Mouse (Mus musculus): ENCODE results near the gene Crip1.

Crip1 gene

GRCm38 (mm10) chr12:113148381-113149035 is 2.4 kb downstream of the Crip1 start:
- peak; percentile 76 to 85 for DNase-seq

GRCm38 (mm10) chr12:113149341-113149740 is 3.2 kb downstream of the Crip1 start:
- peak; percentile 59 to 77 for DNase-seq

- DNase-seq: peak in 1 of 2 experiments; percentile 35
Measured at GRCm38 (mm10) chr12:113149896-113150295, 3.8 kb downstream of the Crip1 start.

- DNase-seq: no peak
Measured at GRCm38 (mm10) chr12:113150591-113150990, 4.5 kb downstream of the Crip1 start.

GRCm38 (mm10) chr12:113151046-113151445 is 4.9 kb downstream of the Crip1 start:
- peak in 1 of 2 experiments; percentile 29 for DNase-seq

GRCm38 (mm10) chr12:113151661-113152271 is 5.7 kb downstream of the Crip1 start:
- DNase-seq: peak; percentile 72 to 74

- DNase-seq: peak; percentile 59 to 70
Measured at GRCm38 (mm10) chr12:113152272-113152661, 6.2 kb downstream of the Crip1 start.

GRCm38 (mm10) chr12:113152991-113153525 is 6.9 kb downstream of the Crip1 start:
- no peak for DNase-seq

- DNase-seq: peak; percentile 49 to 53
Measured at GRCm38 (mm10) chr12:113153971-113154370, 7.9 kb downstream of the Crip1 start.

GRCm38 (mm10) chr12:113154747-113155075 is 8.6 kb downstream of the Crip1 start:
- DNase-seq: no peak

GRCm38 (mm10) chr12:113155076-113155771 is 9.1 kb downstream of the Crip1 start:
- DNase-seq: peak; percentile 76 to 83

- DNase-seq: peak; percentile 99
Measured at GRCm38 (mm10) chr12:113155887-113156539, 9.9 kb downstream of the Crip1 start, which contains the start of gene Tedc1. Tedc1 (plus strand) TSS chr12:113156421.

- peak in 1 of 2 experiments; percentile 53 for DNase-seq
Measured at GRCm38 (mm10) chr12:113156540-113156929, 10.4 kb downstream of the Crip1 start.

- DNase-seq: no peak
Measured at GRCm38 (mm10) chr12:113157002-113157401, 10.9 kb downstream of the Crip1 start.

- DNase-seq: no peak
Measured at GRCm38 (mm10) chr12:113157521-113157920, 11.4 kb downstream of the Crip1 start.

GRCm38 (mm10) chr12:113157971-113158370 is 11.9 kb downstream of the Crip1 start:
- no peak for DNase-seq

- no peak for DNase-seq
Measured at GRCm38 (mm10) chr12:113163561-113164006, 17.5 kb downstream of the Crip1 start.

GRCm38 (mm10) chr12:113168031-113168536 is 22.0 kb downstream of the Crip1 start:
- DNase-seq: no peak

GRCm38 (mm10) chr12:113176960-113177725 is 31.0 kb downstream of the Crip1 start:
- DNase-seq: no peak

- no peak for DNase-seq
Measured at GRCm38 (mm10) chr12:113181020-113181419, 34.9 kb downstream of the Crip1 start.

- no peak for DNase-seq
Measured at GRCm38 (mm10) chr12:113184945-113185344, 38.8 kb downstream of the Crip1 start.

Data from lung, adult 18-20 months (tissue).